Mouse (Mus musculus): Measurements from ENCODE around the gene Pds5b. TPM values are rescaled to one million over a fixed set of nuclear protein-coding genes. Genes with fewer than 3 reads are reported as not detected.
"Not testable (repeated sequence)": the region's sequence is repeated elsewhere in the genome, so short reads cannot be mapped to it uniquely, and the experiment has no call there.

The Pds5b gene
- polyA plus RNA-seq, 1 experiment: 3.2 TPM

- Histone ChIP-seq H3K27me3 (ENCODE audit: control insufficient read depth, insufficient read depth, low read length) (no peaks in the 10 kb centered on the region), H3K36me3 (ENCODE audit: control insufficient read depth, insufficient read depth, low read length) (no peaks in the 10 kb centered on the region), H3K4me3 (ENCODE audit: extremely low read depth, insufficient read depth, insufficient read length) (no peak overlapping the region), H3K4me1 (ENCODE audit: control insufficient read depth, insufficient read depth, insufficient read length) (no peaks in the 10 kb centered on the region), H3K27ac (ENCODE audit: insufficient read depth, low read length) (no peak overlapping the region)
- TF ChIP-seq CTCF (IDR thresholded peaks at IDR 0.05; ENCODE audit: extremely low read depth, insufficient read depth, insufficient read length, insufficient replicate concordance): no peak
- TF ChIP-seq POLR2A (IDR thresholded peaks at IDR 0.05; ENCODE audit: low read depth, low read length): no peak
- DNase-seq (ENCODE audit: low read depth in 1 of 2, low spot score in 2 of 2): peak; percentile 41 to 47
- WGBS: 32% methylated on average over 2 of the region's 2 CpGs
Measured at GRCm38 (mm10) chr5:150702714-150703113, 29.2 kb downstream of the Pds5b start.

GRCm38 (mm10) chr5:150706651-150707050 lies 33.1 kb downstream of the Pds5b start:
- not testable (repeated sequence) for DNase-seq (ENCODE audit: low read depth in 1 of 2, low spot score in 2 of 2); H3K27ac ChIP-seq (ENCODE audit: insufficient read depth, low read length)
- 96% methylated on average over 1 of the region's 1 CpGs for WGBS

GRCm38 (mm10) chr5:150707181-150707580 lies 33.6 kb downstream of the Pds5b start:
- 93% methylated on average over 3 of the region's 3 CpGs for WGBS
- not testable (repeated sequence) for DNase-seq (ENCODE audit: low read depth in 1 of 2, low spot score in 2 of 2)

More at GRCm38 (mm10) chr5:150706651-150707050, 33.1 kb downstream of the Pds5b start:
- H3K27me3 ChIP-seq (ENCODE audit: control insufficient read depth, insufficient read depth, low read length); H3K36me3 ChIP-seq (ENCODE audit: control insufficient read depth, insufficient read depth, low read length); H3K4me3 ChIP-seq (ENCODE audit: extremely low read depth, insufficient read depth, insufficient read length); H3K4me1 ChIP-seq (ENCODE audit: control insufficient read depth, insufficient read depth, insufficient read length): not testable (repeated sequence)

GRCm38 (mm10) chr5:150711503-150711902 lies 38.0 kb downstream of the Pds5b start:
- no peaks in the 10 kb centered on the region for H3K36me3 ChIP-seq (ENCODE audit: control insufficient read depth, insufficient read depth, low read length)
- H3K27ac ChIP-seq (ENCODE audit: insufficient read depth, low read length): no peak overlapping the region
- H3K4me1 ChIP-seq (ENCODE audit: control insufficient read depth, insufficient read depth, insufficient read length): no peaks in the 10 kb centered on the region
- DNase-seq (ENCODE audit: low read depth in 1 of 2, low spot score in 2 of 2): no peak
- no peak overlapping the region for H3K4me3 ChIP-seq (ENCODE audit: extremely low read depth, insufficient read depth, insufficient read length)
- 97% methylated on average over 4 of the region's 4 CpGs for WGBS
- TF ChIP-seq CTCF (IDR thresholded peaks at IDR 0.05; ENCODE audit: extremely low read depth, insufficient read depth, insufficient read length, insufficient replicate concordance): no peak
- TF ChIP-seq POLR2A (IDR thresholded peaks at IDR 0.05; ENCODE audit: low read depth, low read length): no peak
- no peaks in the 10 kb centered on the region for H3K27me3 ChIP-seq (ENCODE audit: control insufficient read depth, insufficient read depth, low read length)

More at GRCm38 (mm10) chr5:150707181-150707580, 33.6 kb downstream of the Pds5b start:
- not testable (repeated sequence) for H3K4me1 ChIP-seq (ENCODE audit: control insufficient read depth, insufficient read depth, insufficient read length); H3K27ac ChIP-seq (ENCODE audit: insufficient read depth, low read length); H3K4me3 ChIP-seq (ENCODE audit: extremely low read depth, insufficient read depth, insufficient read length); H3K36me3 ChIP-seq (ENCODE audit: control insufficient read depth, insufficient read depth, low read length); H3K27me3 ChIP-seq (ENCODE audit: control insufficient read depth, insufficient read depth, low read length)

DNA sequence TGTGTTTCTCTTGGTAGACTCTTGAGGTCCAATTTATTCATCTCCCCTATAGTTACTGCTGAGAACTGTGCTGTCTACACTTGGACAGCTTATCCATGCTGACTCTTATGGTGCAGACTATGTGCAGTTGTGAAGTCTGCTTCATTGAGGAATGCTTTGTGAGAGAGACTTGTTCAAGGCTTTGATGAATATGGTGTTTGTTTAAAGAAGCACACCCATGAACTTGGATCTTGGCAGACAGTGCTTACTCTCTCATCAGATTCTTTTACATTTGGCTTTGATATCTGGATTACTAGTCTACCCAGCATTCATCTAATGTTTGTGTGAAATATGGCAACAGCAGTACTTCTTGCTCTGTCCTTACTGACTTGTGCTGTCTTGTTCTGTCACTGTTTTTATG lies 39.9 kb downstream of the Pds5b start:
- no peak for DNase-seq (ENCODE audit: low read depth in 1 of 2, low spot score in 2 of 2)
- Histone ChIP-seq H3K27ac (ENCODE audit: insufficient read depth, low read length) (no peak overlapping the region), H3K36me3 (ENCODE audit: control insufficient read depth, insufficient read depth, low read length) (no peaks in the 10 kb centered on the region), H3K27me3 (ENCODE audit: control insufficient read depth, insufficient read depth, low read length) (no peaks in the 10 kb centered on the region), H3K4me3 (ENCODE audit: extremely low read depth, insufficient read depth, insufficient read length) (no peak overlapping the region), H3K4me1 (ENCODE audit: control insufficient read depth, insufficient read depth, insufficient read length) (0 out of 2 replicates have a peak, but pooled peaks cover 1% of the 10 kb centered on the region)
- TF ChIP-seq POLR2A (IDR thresholded peaks at IDR 0.05; ENCODE audit: low read depth, low read length) (no peak), CTCF (IDR thresholded peaks at IDR 0.05; ENCODE audit: extremely low read depth, insufficient read depth, insufficient read length, insufficient replicate concordance) (no peak)

- DNase-seq (ENCODE audit: low read depth in 1 of 2, low spot score in 2 of 2): peak in 1 of 2 experiments; percentile 30
- no peak overlapping the region for H3K27ac ChIP-seq (ENCODE audit: insufficient read depth, low read length)
- no peak; the same call in 1 of the 2 replicates for TF ChIP-seq CTCF (IDR thresholded peaks at IDR 0.05; ENCODE audit: extremely low read depth, insufficient read depth, insufficient read length, insufficient replicate concordance)
- TF ChIP-seq POLR2A (IDR thresholded peaks at IDR 0.05; ENCODE audit: low read depth, low read length): no peak
- H3K4me1 ChIP-seq (ENCODE audit: control insufficient read depth, insufficient read depth, insufficient read length): 0 out of 2 replicates have a peak, but pooled peaks cover 1% of the 10 kb centered on the region
- H3K4me3 ChIP-seq (ENCODE audit: extremely low read depth, insufficient read depth, insufficient read length): no peak overlapping the region
- H3K27me3 ChIP-seq (ENCODE audit: control insufficient read depth, insufficient read depth, low read length): no peaks in the 10 kb centered on the region
- WGBS: 21% methylated on average over 4 of the region's 4 CpGs
- no peaks in the 10 kb centered on the region; the same call in 1 of the 2 replicates for H3K36me3 ChIP-seq (ENCODE audit: control insufficient read depth, insufficient read depth, low read length)
Measured at GRCm38 (mm10) chr5:150717775-150718174, 44.2 kb downstream of the Pds5b start.

- no peak overlapping the region for H3K27ac ChIP-seq (ENCODE audit: insufficient read depth, low read length)
- DNase-seq (ENCODE audit: low read depth in 1 of 2, low spot score in 2 of 2): no peak
- H3K4me3 ChIP-seq (ENCODE audit: extremely low read depth, insufficient read depth, insufficient read length): no peak overlapping the region
- no peak for TF ChIP-seq CTCF (IDR thresholded peaks at IDR 0.05; ENCODE audit: extremely low read depth, insufficient read depth, insufficient read length, insufficient replicate concordance)
- no peak for TF ChIP-seq POLR2A (IDR thresholded peaks at IDR 0.05; ENCODE audit: low read depth, low read length)
- no peaks in the 10 kb centered on the region for H3K27me3 ChIP-seq (ENCODE audit: control insufficient read depth, insufficient read depth, low read length)
- H3K4me1 ChIP-seq (ENCODE audit: control insufficient read depth, insufficient read depth, insufficient read length): no peaks in the 10 kb centered on the region
- H3K36me3 ChIP-seq (ENCODE audit: control insufficient read depth, insufficient read depth, low read length): peaks cover 7% of the 10 kb centered on the region
- WGBS: 85% methylated on average over 1 of the region's 1 CpGs
Measured at GRCm38 (mm10) chr5:150724641-150725040, 51.1 kb downstream of the Pds5b start.

- H3K36me3 ChIP-seq (ENCODE audit: control insufficient read depth, insufficient read depth, low read length): peaks cover 10% of the 10 kb centered on the region
- H3K4me3 ChIP-seq (ENCODE audit: extremely low read depth, insufficient read depth, insufficient read length): not testable (repeated sequence)
Measured at GRCm38 (mm10) chr5:150737028-150737427, 63.5 kb downstream of the Pds5b start.

More at GRCm38 (mm10) chr5:150737028-150737427, 63.5 kb downstream of the Pds5b start:
- not testable (repeated sequence) for H3K4me1 ChIP-seq (ENCODE audit: control insufficient read depth, insufficient read depth, insufficient read length); H3K27me3 ChIP-seq (ENCODE audit: control insufficient read depth, insufficient read depth, low read length); H3K27ac ChIP-seq (ENCODE audit: insufficient read depth, low read length); DNase-seq (ENCODE audit: low read depth in 1 of 2, low spot score in 2 of 2)
- 67% methylated on average over 3 of the region's 3 CpGs for WGBS
